ENCODE assay signal across 19 mouse cellular contexts in genomic region chr10:120191165-120191564, GRCm38 (mm10). TPM values are rescaled to one million over a fixed set of nuclear protein-coding genes. Genes with fewer than 3 reads are reported as not detected.
A peak's percentile ranks its signal among the peaks of the same experiment; 100 is the strongest.
DNase-seq lines count a peak whose midpoint lies in the region; ATAC-seq and TF ChIP-seq lines count a peak whose summit lies in the region.
"Had no signal": no experiment of that assay in that cellular context is flagged by ENCODE, and none has a peak within 500 bp of the region (broad histone marks: within the 10 kb centered on the region; RNA-seq: fewer than 3 reads in every experiment).

No protein-coding gene starts in this region.

- no peak overlapping the region for H3K4me3 ChIP-seq in bone marrow macrophage, adult 2 months (ENCODE audit: insufficient read depth, low read length)
- H3K4me3 ChIP-seq in left cerebral cortex, adult 2 months: no peak overlapping the region
- H3K4me3 ChIP-seq: embryonic facial prominence, embryonic 12.5 days; heart, embryonic 13.5 days; hindbrain, embryonic 13.5 days; intestine, embryonic 15.5 days had no signal

- no peak for TF ChIP-seq POLR2A in bone marrow macrophage, adult 2 months (IDR thresholded peaks at IDR 0.05; ENCODE audit: borderline replicate concordance, low read depth, low read length)

- peak; percentile 64 for DNase-seq in heart, adult 11 months
- DNase-seq in heart, postnatal 10 days: no peak
- DNase-seq in A20 (ENCODE audit: low read depth, low spot score): peak; percentile 25
- DNase-seq in kidney, adult 11 months: no peak
- no peak for DNase-seq in left cerebral cortex, adult 2 months (ENCODE audit: extremely low spot score in 1 of 2, low spot score in 2 of 2)
- DNase-seq in heart, postnatal 25 days (ENCODE audit: low spot score): no peak
- DNase-seq: adrenal gland, postnatal 10 days; cerebellum, adult 11-12 months; cerebellum, adult 9-10 months; cerebellum, postnatal 25 days; gastrocnemius, postnatal 14 days had no signal

- ATAC-seq in neutrophil, adult 5-6 weeks (ENCODE audit: extremely low read depth, insufficient number of reproducible peaks, low FRiP score, poor library complexity, severe bottlenecking): peak; percentile 63
- ATAC-seq: forebrain, embryonic 16.5 days; hindbrain, postnatal 0 days; intestine, embryonic 15.5 days had no signal

- intact Hi-C loops in heart, postnatal 10 days (cut with DNase I): no loop called here
- intact Hi-C loops in left cerebral cortex, adult 2 months (cut with DNase I): no loop called here
- intact Hi-C loops in heart, postnatal 25 days (cut with DNase I): no loop called here

- H3K27ac ChIP-seq in bone marrow macrophage, adult 2 months (ENCODE audit: insufficient read depth, low read depth, low read length): peak overlapping the region; percentile 82; the same call in 1 of the 2 replicates
- no peak overlapping the region for H3K27ac ChIP-seq in left cerebral cortex, adult 2 months
- H3K27ac ChIP-seq: embryonic facial prominence, embryonic 12.5 days; heart, embryonic 13.5 days; hindbrain, embryonic 13.5 days; hindbrain, postnatal 0 days; intestine, embryonic 15.5 days had no signal

- TF ChIP-seq CTCF in bone marrow macrophage, adult 2 months (IDR thresholded peaks at IDR 0.05; ENCODE audit: low read depth, low read length): no peak
- no peak for TF ChIP-seq CTCF in left cerebral cortex, adult 2 months (IDR thresholded peaks at IDR 0.05)

- H3K4me1 ChIP-seq in bone marrow macrophage, adult 2 months (ENCODE audit: control insufficient read depth, insufficient read depth, low read length): peaks cover 25% of the 10 kb centered on the region
- H3K4me1 ChIP-seq: embryonic facial prominence, embryonic 12.5 days; intestine, embryonic 15.5 days had no signal

RNA-seq across cellular contexts. Expression of gene Tmbim4, which starts 10.2 kb away (rescaled TPM):
- total RNA-seq in heart, postnatal 10 days (2021): 100 to 1,000 TPM in 1 of 2 experiments, 10 to 100 TPM in 1; 97.7 to 106 TPM
- polyA plus RNA-seq in bone marrow macrophage, adult 2 months (2012; ENCODE audit: insufficient read depth, insufficient read length, missing spikeins): 157 and 180 TPM in 2 replicates
- total RNA-seq in neutrophil, adult 5-6 weeks (2017): 96.5 and 104 TPM in 2 replicates
- total RNA-seq in left cerebral cortex, adult 2 months (2021): 10 to 100 TPM; 58.7 to 68.8 TPM
- total RNA-seq in heart, postnatal 25 days (2021): 10 to 100 TPM; 87.0 to 97.5 TPM

RNA-seq across cellular contexts. Expression of gene Irak3, which starts 10.8 kb away (rescaled TPM):
- 1 to 10 TPM; 3.4 to 4.2 TPM for total RNA-seq in heart, postnatal 10 days (2021)
- 75.9 and 80.3 TPM in 2 replicates for polyA plus RNA-seq in bone marrow macrophage, adult 2 months (2012; ENCODE audit: insufficient read depth, insufficient read length, missing spikeins)
- 48.1 and 59.9 TPM in 2 replicates for total RNA-seq in neutrophil, adult 5-6 weeks (2017)
- under 1 TPM; 0.61 to 0.72 TPM for total RNA-seq in left cerebral cortex, adult 2 months (2021)
- 1 to 10 TPM; 3.2 to 4.2 TPM for total RNA-seq in heart, postnatal 25 days (2021)
- total RNA-seq: hindbrain, postnatal 0 days had no signal

RNA-seq across cellular contexts. Expression of gene Llph, which starts 35.7 kb away (rescaled TPM):
- 1 to 10 TPM; 7.8 to 8.3 TPM for total RNA-seq in heart, postnatal 10 days (2021)
- 54.7 and 62.4 TPM in 2 replicates for polyA plus RNA-seq in bone marrow macrophage, adult 2 months (2012; ENCODE audit: insufficient read depth, insufficient read length, missing spikeins)
- total RNA-seq in neutrophil, adult 5-6 weeks (2017): 37.6 and 42.4 TPM in 2 replicates
- total RNA-seq in left cerebral cortex, adult 2 months (2021): 10 to 100 TPM; 21.7 to 24.3 TPM
- 1 to 10 TPM; 7.6 to 8.7 TPM for total RNA-seq in heart, postnatal 25 days (2021)

Comparison
In these comparisons a context has a peak if more than half of its experiments do, and no peak if none do; other contexts are left out.
1. DNase-seq: peak in heart, adult 11 months (single experiment) and A20 (single experiment); none in heart, postnatal 10 days (0 of 2), kidney, adult 11 months (single experiment), left cerebral cortex, adult 2 months (0 of 2) and heart, postnatal 25 days (single experiment).